Mouse (Mus musculus): ENCODE measurements around the gene Fhad1.

DNA sequence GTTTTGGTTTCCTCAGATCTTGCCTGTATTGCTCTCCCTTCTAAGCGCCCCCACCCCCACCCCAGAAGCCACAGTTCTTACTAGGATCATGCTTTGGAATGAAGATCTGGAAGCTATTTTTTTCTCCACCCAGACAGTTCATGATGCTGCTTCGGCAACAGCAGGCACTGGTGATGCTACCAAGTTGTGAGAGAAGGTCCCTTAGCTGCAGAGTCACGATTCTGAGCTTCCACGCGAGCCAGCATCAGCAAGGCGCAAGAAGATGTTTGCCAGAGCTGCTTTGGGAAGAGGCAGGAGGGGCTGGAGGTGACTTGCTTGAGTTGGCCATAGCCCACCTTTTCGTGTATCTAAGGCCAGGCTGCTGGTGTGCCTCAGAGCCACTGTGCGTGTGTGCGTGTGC, 129.4 kb downstream of the Fhad1 start:
- no peak for TF ChIP-seq CTCF (IDR thresholded peaks at IDR 0.05; ENCODE audit: low read depth)
- no peak for TF ChIP-seq EP300 (optimal IDR thresholded peaks at IDR 0.05)

Data from stomach, postnatal 0 days (tissue).